Mouse (Mus musculus) lung, adult 2 months (tissue): ENCODE results near the gene Racgap1.

ENCODE experiments used
- CTCF ChIP-seq: fragments of 200-500 bp; IDR thresholded peaks from 2 replicates; pipeline ENCODE4 v1.5.1; 2011; ENCODE audit warnings: mild to moderate bottlenecking, low read length, control low read depth; ENCODE audit not compliant: insufficient read depth
- POLR2A ChIP-seq: fragments of 200-500 bp; IDR thresholded peaks from 2 replicates; pipeline ENCODE4 v1.6.1; 2011; ENCODE audit warnings: low read depth, mild to moderate bottlenecking, control low read depth, low read length, borderline replicate concordance; ENCODE audit errors: extremely low read depth

- peak; percentile 94 for TF ChIP-seq CTCF
- no peak for TF ChIP-seq POLR2A
Measured at GRCm38 (mm10) chr15:99668881-99669280, 17.4 kb upstream of the Racgap1 start.
